Mouse (Mus musculus) erythroblast, embryonic 14.5 days (primary cell): ENCODE data around the gene Prrg3.

Experiments
- GATA1 ChIP-seq: IDR thresholded peaks from 2 replicates; pipeline ENCODE4 v1.6.1; 2012; ENCODE audit warnings: low read length, inconsistent platforms, mixed read lengths
- TAL1 ChIP-seq: IDR thresholded peaks from 3 replicates; pipeline ENCODE4 v1.6.1; 2012; ENCODE audit warnings: low read length, inconsistent platforms, mixed read lengths

GRCm38 (mm10) chrX:71968816-71969215 is 6.4 kb downstream of the Prrg3 start:
- TF ChIP-seq TAL1 (no peak), GATA1 (no peak)
